Mouse (Mus musculus): Measurements from ENCODE around the gene Lin7a.

- TF ChIP-seq CTCF (IDR thresholded peaks at IDR 0.05; ENCODE audit: low read depth) (peak; percentile 84), EP300 (optimal IDR thresholded peaks at IDR 0.05) (no peak)
These were observed 171.3 kb downstream of the Lin7a start for GRCm38 (mm10) chr10:107442781-107443180.
